Mouse (Mus musculus): ENCODE measurements at regions not wholly inside any gene's neighbourhood (a gene's known extent, or its start where the extent isn't known, plus 50 kb on each side); places are given as distances from the start of the nearest gene placed in this dataset.

GRCm38 (mm10) chr13:93243076-93243475, 50.9 kb upstream of the Tent2 start:
- WGBS, result 86% methylated on average over 2 of the region's 2 CpGs
- ATAC-seq (ENCODE audit: low FRiP score, low read depth), result 0 out of 2 replicates have a peak, but pooled peaks have one; percentile 50
- H3K4me1 ChIP-seq, result no peaks in the 10 kb centered on the region

GRCm38 (mm10) chr13:93248711-93249110, 50.7 kb upstream of the Homer1 start:
- H3K27ac ChIP-seq, result no peak overlapping the region
- H3K4me1 ChIP-seq, result no peaks in the 10 kb centered on the region
- H3K27me3 ChIP-seq (replicated peaks), result no peaks in the 10 kb centered on the region
- H3K4me2 ChIP-seq (replicated peaks), result no peak overlapping the region
- ATAC-seq (ENCODE audit: low FRiP score, low read depth), result no peak
- no peak overlapping the region for H3K9ac ChIP-seq
- WGBS, result 85% methylated on average over 4 of the region's 4 CpGs
- H3K36me3 ChIP-seq, result no peaks in the 10 kb centered on the region
- no peak overlapping the region for H3K4me3 ChIP-seq
- H3K9me3 ChIP-seq, result no peaks in the 10 kb centered on the region

More at GRCm38 (mm10) chr13:93243076-93243475, 50.9 kb upstream of the Tent2 start:
- H3K9me3 ChIP-seq, result no peaks in the 10 kb centered on the region
- no peak overlapping the region for H3K27ac ChIP-seq
- no peak overlapping the region for H3K4me3 ChIP-seq
- no peaks in the 10 kb centered on the region for H3K36me3 ChIP-seq
- no peak overlapping the region for H3K9ac ChIP-seq
- H3K27me3 ChIP-seq (replicated peaks), result no peaks in the 10 kb centered on the region
- no peak overlapping the region for H3K4me2 ChIP-seq (replicated peaks)

All from neural tube, embryonic 12.5 days (tissue).